ENCODE assay signal across 1 mouse cellular context in genomic region chr7:106635560-106635959, GRCm38 (mm10).
TF ChIP-seq lines count a peak whose summit lies in the region.

No protein-coding gene starts in this region.

TF ChIP-seq in MEL, 35 proteins besides CTCF, POLR2A, EP300 and RAD21 (continued from another document):
- no peak for TF ChIP-seq BHLHE40 (IDR thresholded peaks at IDR 0.05; ENCODE audit: borderline replicate concordance, low read depth, low read length)
- TF ChIP-seq CHD2 (IDR thresholded peaks at IDR 0.05; ENCODE audit: low read length) = no peak
- TF ChIP-seq USF2 (IDR thresholded peaks at IDR 0.05; ENCODE audit: borderline replicate concordance in 1 of 2, insufficient read depth in 1 of 2, low read depth in 1 of 2, low read length in 2 of 2) = no peak
- TF ChIP-seq HCFC1 (IDR thresholded peaks at IDR 0.05; ENCODE audit: low read depth, low read length) = no peak
- no peak for TF ChIP-seq ZNF384 (IDR thresholded peaks at IDR 0.05; ENCODE audit: low read depth, low read length)
- no peak for TF ChIP-seq NRF1 (IDR thresholded peaks at IDR 0.05; ENCODE audit: insufficient read depth, low read depth, low read length, poor library complexity, severe bottlenecking)
